Mouse (Mus musculus): ENCODE data around the gene Zfand4. TPM values are rescaled to one million over a fixed set of nuclear protein-coding genes. Genes with fewer than 3 reads are reported as not detected.
A peak's percentile ranks its signal among the peaks of the same experiment; 100 is the strongest.
"Not testable (repeated sequence)": the region's sequence is repeated elsewhere in the genome, so short reads cannot be mapped to it uniquely, and the experiment has no call there.

Gene Zfand4
- total RNA-seq (2021) (1 to 10 TPM in 1 of 2 experiments, under 1 TPM in 1; 0.93 to 1.7 TPM), polyA plus RNA-seq (2012; rRNA removed) (0.12 and 0.21 TPM in 2 replicates)
- long read RNA-seq, partial matches to known transcripts: 0 of 1 reads
- long read RNA-seq, other reads (novel, unspliced or antisense): 0 of 1 reads

- DNase-seq: peak; percentile 95
These were observed at the start of gene Zfand4 for GRCm38 (mm10) chr6:116264018-116264651. TSS of gene Zfand4 (plus strand) at chr6:116264222.

DNA sequence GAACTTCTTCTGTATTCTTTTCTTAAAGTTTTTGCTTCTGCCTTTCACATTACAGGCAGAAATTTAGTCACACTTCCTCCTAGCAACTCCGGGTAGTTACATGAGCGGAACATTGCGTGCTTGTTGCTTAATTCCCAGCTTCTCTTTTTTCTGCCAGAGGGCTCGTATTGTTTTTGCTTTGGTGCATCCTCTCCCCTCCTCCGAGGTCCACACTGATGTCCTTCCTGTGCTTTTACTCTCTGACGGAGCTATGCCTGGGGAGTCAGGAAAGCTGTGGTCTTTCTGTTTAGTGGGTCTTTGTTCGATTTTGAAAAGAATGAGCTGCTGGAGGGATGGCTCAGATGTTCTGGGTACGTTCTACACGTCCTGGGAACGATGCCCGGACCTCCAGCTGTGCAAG lies 36.3 kb upstream of the Zfand4 start:
- DNase-seq: peak; percentile 7

DNA sequence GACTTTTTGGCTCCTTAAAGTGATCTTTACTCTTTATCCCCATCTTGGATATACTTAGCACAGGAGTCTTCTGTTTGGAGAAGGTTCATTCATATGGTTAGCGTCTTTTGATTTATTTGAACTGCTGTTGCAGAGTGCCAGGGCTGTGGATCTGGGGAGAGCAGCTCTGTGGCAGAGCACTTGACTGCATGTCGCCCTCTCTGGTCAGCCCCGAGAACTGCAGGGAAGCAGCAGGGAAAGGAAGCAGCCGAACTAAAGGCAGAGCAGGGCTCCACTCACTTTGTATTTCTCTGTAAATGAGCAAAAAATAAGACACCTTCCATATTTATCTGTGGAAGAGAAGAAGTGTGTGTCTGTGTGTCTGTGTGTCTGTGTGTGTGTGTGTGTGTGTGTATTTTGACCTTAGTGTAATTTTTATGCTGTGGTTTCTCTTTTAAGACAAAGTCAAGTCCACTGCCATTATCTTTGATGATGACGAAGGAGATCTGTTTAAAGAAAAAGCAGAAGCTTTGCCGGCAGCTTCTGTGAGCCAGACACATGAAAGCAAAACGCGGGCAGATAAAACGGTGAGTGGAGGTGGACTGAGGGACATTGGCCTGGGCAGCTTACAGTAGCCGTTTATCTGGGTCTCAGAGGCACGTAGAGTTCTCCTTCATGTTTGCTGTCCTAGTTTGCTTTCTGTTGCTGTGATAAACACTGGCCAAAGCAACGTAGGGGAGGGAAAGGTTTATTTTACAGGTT lies 35.1 kb upstream of the Zfand4 start:
- peak; percentile 76 for DNase-seq

GRCm38 (mm10) chr6:116234821-116235220 lies 29.2 kb upstream of the Zfand4 start:
- not testable (repeated sequence) for DNase-seq

GRCm38 (mm10) chr6:116235336-116235735 lies 28.7 kb upstream of the Zfand4 start:
- DNase-seq: peak; percentile 17

GRCm38 (mm10) chr6:116238083-116238482 lies 25.9 kb upstream of the Zfand4 start:
- no peak for DNase-seq

- DNase-seq: no peak
These were observed 23.7 kb upstream of the Zfand4 start for GRCm38 (mm10) chr6:116240371-116240770.

DNA sequence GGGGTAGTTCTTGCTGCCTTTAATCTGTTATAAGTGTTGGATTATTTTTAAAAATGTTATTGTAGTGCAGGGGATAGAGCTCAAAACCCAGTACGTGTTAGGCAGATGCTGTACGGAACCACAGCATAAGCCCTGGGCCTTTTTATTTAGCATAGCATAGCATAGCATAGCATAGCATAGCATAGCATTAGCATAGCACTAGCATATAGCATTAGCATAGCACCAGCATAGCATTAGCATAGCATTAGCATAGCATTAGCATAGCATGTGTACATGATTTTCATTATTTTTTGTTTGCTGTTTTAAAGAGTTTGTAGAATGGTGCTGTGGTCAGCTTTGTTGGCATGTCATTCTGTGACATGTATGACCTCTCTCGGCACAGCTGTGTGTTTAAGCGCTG lies 4.4 kb upstream of the Zfand4 start:
- DNase-seq: no peak

- DNase-seq: no peak
These were observed 3.5 kb upstream of the Zfand4 start for GRCm38 (mm10) chr6:116260481-116260880.

DNA sequence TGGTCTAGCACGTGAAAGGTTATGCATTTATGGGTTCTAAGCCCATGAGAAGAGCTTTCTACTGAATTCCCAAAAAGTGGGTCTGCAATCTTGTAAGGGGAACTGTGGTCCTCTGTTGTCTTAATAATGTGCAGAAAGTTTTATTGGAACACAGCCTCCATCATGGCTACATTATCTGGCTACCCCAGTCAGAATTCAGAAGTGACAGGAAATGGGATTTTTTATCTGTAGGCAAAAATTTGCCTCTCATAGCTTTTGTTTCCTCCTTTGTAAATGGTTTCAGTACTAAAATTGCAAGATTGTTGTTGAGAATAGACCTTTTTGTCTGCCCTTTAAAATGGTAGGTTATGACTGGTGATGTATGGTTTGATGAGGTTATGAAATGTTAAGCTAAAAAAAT lies 1.2 kb upstream of the Zfand4 start:
- no peak for DNase-seq

GRCm38 (mm10) chr6:116264836-116265235 lies 814 bp downstream of the Zfand4 start:
- no peak for DNase-seq

DNA sequence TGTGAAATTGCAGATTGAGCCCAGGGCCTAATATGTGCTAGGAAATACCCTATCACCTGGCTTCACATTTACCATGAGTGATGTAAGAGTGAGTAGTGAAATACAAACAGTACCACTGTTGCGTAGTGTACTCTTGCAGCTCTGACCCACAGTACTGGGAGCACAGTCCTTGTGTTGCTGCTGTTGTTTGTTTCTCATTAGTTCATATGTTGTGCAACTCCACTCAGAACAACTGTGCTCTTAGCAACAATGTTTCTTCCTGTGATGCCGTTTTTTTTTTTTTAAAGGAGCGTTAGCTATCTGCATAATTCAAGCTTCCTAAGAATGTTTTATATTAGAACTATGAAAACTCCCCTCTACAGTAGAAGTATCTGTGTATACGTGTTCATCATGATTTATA lies 1.6 kb downstream of the Zfand4 start:
- no peak for DNase-seq

DNA sequence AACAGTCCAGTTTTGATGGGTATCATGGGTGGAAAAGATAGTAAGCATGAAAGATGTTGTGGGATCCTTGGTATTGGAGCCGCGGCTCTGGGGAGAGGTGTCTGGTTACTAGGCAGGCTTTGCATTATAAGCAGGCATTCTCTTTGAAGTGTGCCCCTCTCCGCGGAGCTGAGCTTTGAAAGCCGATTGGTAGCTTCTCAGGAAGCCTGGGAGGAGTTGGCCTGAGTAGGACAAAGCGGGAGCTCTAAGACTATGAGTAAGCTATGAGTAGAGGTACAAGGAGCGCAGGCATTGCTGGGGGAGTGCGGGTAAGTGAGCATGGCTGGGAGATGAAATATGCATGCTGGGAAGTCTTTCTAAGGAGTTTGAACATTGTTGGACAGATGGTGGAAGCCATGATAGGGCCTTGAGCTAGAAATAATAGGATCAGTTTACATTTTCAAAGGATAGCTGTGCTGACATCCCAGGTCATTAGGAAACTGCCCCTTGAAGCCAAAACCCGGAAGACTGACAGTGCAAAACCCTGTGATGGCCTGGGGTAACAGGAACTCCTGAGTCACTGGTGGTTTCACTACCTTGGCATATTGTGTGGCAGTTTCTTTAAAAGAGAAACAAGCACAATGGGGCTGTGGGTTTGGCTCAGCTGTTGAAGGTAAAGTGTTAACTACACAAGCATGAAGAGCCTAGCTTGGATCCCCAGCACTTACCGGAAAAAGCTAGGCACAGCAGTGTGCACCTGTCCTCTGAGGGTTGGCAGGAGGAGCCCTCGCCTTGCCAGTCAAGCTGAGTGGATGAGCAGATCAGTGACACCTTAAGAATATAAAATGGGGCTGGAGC lies 2.5 kb downstream of the Zfand4 start:
- no peak for DNase-seq

GRCm38 (mm10) chr6:116267110-116267423 lies 3.0 kb downstream of the Zfand4 start:
- no peak for DNase-seq

- no peak for DNase-seq
These were observed 11.7 kb downstream of the Zfand4 start for GRCm38 (mm10) chr6:116275695-116276094.

DNA sequence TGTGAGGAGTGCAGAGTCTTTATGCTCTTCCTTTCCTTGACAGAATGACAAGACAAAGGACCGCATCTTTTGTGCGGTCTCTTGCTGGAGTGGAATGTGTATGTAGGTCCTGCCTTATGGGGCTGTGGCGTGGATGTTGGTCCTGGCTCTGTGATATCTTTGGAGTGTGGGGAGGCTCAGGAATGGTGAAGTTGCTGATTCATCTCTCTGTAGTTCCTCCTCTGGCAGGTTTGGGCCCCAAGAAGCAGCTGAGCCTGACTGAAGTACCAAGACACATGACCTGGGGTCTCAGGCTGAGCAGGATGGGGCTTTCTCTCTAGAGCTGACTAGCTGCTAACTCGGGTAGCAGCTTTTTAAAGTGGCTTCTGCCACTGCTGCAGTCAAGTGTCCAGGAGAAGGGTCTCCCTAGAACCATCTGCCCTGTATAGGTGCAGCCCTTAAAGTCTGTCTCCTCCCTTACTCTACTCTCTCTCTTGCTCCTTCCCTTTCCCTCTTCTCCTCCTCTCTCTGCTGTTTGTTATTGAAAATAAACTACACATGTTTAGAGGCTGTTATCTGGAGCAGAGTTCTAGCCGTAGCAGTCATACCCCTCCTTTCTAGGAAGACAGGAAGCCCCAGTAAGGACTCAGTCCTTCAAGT lies 14.8 kb downstream of the Zfand4 start:
- no peak for DNase-seq

GRCm38 (mm10) chr6:116281014-116281413 lies 17.0 kb downstream of the Zfand4 start:
- no peak for DNase-seq

DNA sequence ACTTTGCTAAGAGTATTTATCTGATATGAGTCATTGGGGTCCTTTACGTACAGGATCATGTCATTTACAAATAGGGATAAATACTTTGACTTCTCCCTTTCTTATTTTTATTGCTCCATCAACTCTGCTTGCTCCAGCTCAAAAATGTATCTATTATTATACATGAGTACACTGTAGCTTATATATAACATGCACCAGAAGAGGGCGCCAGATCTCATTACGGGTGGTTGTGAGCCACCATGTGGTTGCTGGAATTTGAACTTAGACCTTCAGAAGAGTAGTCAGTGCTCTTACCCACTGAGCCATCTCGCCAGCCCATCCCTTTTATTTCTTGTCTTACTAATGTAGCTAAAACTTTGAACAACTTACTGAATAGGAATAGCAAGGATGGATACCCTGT lies 18.5 kb downstream of the Zfand4 start:
- DNase-seq: no peak

GRCm38 (mm10) chr6:116283280-116283679 lies 19.3 kb downstream of the Zfand4 start:
- no peak for DNase-seq

GRCm38 (mm10) chr6:116286321-116286720 lies 22.3 kb downstream of the Zfand4 start:
- DNase-seq: no peak

DNA sequence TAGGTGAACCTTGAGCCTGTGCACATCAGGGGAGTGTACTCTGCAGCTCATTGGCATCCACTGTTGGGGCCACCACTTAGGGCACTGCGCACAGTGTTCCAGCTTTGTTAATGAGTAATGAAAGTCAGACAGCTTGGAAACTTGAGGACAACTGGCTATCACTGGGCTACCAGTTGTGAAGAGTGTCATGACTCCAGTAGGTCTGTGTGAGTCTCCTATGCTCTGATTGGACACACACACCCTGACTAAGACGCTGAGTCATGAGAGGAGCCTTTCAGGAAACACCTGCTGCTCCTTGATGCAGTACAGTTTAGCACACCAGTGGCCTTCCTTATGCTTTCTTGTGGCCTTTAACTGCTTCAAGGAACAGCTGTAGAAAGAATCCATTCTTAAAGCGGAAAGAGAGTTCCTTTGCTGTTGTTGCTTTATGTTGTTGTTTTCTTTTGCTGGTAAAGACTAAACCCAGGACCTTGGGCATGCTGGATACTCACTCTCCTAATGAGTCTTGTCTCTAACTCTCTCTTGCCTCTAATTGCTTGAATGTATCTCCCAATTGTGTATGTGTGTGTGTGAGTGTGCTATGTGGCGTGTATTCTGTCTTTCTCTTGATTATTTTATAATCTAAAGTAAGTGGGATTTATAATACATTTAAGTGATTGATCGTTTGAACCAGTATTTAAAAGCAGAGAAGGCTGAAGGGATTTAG lies 23.0 kb downstream of the Zfand4 start:
- no peak for DNase-seq

DNA sequence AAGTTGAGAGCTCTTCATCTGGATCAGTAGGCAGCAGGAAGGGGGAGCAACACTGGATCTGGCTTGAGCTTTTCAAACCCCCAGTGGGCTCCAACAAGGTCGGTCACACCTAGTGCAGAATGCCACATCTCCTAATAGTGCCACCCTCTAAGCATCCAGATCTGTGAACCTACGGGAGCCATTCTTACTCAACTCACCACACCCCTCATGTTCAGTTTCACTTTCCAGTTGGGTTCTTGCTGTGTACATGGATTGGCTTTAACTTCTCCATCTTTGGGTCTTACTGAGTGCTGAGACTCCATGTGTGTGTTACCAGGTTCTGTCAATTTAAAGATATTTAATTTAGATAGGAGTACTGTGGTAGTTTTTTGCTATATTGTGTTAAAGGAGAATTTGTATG lies 47.4 kb downstream of the Zfand4 start:
- DNase-seq: no peak
